Mouse (Mus musculus): ENCODE measurements at regions not wholly inside any gene's neighbourhood (a gene's known extent, or its start where the extent isn't known, plus 50 kb on each side); places are given as distances from the start of the nearest gene placed in this dataset.

- TF ChIP-seq POLR2A (IDR thresholded peaks at IDR 0.05; ENCODE audit: low read depth, low read length): no peak
- no peak for TF ChIP-seq CTCF (conservative IDR thresholded peaks at IDR 0.05; ENCODE audit: insufficient read depth, insufficient read length, low read depth, low read length)
Observed at GRCm38 (mm10) chr13:19293041-19293440, 102.6 kb downstream of the Stard3nl start.
